Mouse (Mus musculus): ENCODE results near the gene Lmtk2. TPM values are rescaled to one million over a fixed set of nuclear protein-coding genes. Genes with fewer than 3 reads are reported as not detected.

Lmtk2 gene
- polyA plus RNA-seq, 1 experiment from 2014 or later, result 5.8 TPM

- 80% methylated on average over 6 of the region's 6 CpGs for WGBS
- DNase-seq (ENCODE audit: low spot score), result no peak
- H3K4me3 ChIP-seq, result no peak overlapping the region
These were observed 14.5 kb upstream of the Lmtk2 start for GRCm38 (mm10) chr5:144085696-144086095.

DNA sequence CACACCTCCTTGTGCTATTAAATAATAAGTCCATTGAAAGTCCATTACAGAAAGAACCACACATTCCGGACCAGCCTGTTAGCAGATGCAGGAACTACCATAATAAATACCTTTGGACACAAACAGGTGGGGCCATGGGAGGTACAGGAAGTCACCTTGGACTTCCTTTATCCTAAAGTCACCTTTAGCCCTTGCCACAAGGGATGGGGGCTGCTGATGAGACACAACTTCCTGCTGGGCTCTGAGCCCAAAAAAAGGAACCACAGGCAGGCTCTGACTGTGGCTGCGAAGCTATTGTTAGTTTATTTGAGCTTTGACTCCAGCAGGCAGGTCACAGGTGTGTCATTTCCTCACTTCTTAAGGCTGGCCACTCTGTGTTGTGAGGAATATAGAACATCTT is 13.7 kb upstream of the Lmtk2 start:
- Histone ChIP-seq H3K36me3 (no peaks in the 10 kb centered on the region), H3K27ac (no peak overlapping the region), H3K4me1 (replicated peaks) (no peaks in the 10 kb centered on the region), H3K4me3 (no peak overlapping the region), H3K27me3 (ENCODE audit: insufficient read depth, poor library complexity, severe bottlenecking) (no peaks in the 10 kb centered on the region), H3K9me3 (no peaks in the 10 kb centered on the region)
- 72% methylated on average over 2 of the region's 2 CpGs for WGBS
- no peak for DNase-seq (ENCODE audit: low spot score)

More at GRCm38 (mm10) chr5:144085696-144086095, 14.5 kb upstream of the Lmtk2 start:
- no peaks in the 10 kb centered on the region for H3K36me3 ChIP-seq
- no peaks in the 10 kb centered on the region for H3K27me3 ChIP-seq (ENCODE audit: insufficient read depth, poor library complexity, severe bottlenecking)
- H3K27ac ChIP-seq, result no peak overlapping the region
- H3K4me1 ChIP-seq (replicated peaks), result no peaks in the 10 kb centered on the region
- H3K9me3 ChIP-seq, result no peaks in the 10 kb centered on the region

- no peaks in the 10 kb centered on the region for H3K27me3 ChIP-seq (ENCODE audit: insufficient read depth, poor library complexity, severe bottlenecking)
- no peaks in the 10 kb centered on the region for H3K9me3 ChIP-seq
- no peaks in the 10 kb centered on the region for H3K4me1 ChIP-seq (replicated peaks)
- no peak for DNase-seq (ENCODE audit: low spot score)
- H3K4me3 ChIP-seq, result no peak overlapping the region
- WGBS, result 89% methylated on average over 2 of the region's 2 CpGs
- H3K27ac ChIP-seq, result no peak overlapping the region
- H3K36me3 ChIP-seq, result no peaks in the 10 kb centered on the region
These were observed 11.9 kb upstream of the Lmtk2 start for GRCm38 (mm10) chr5:144088354-144088753.

DNA sequence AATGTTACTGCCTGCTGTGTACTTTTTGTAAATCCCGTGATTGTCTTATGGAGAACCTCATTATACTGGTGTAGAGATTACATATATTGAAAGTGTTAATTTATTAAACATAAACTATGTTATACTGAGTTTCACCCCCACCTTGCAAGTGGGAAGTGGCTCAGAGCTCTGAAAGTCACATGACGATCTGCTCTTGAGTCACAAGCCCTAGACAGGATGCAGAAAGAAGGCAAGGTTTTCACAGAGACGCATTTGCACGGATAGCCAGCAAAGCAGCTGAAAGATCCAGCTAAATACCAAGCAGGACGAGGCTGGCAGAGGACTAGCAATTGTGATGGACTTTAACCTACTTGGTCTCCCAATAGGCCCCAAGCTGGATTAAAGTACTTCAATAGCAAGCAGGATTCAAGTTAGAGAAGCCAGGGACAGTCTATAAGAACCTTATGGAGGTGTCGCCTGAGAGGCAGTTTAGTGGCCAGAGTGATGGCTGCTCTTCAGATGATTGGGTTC is 4.7 kb upstream of the Lmtk2 start:
- no peaks in the 10 kb centered on the region for H3K9me3 ChIP-seq
- H3K27me3 ChIP-seq (ENCODE audit: insufficient read depth, poor library complexity, severe bottlenecking), result no peaks in the 10 kb centered on the region
- H3K4me1 ChIP-seq (replicated peaks), result 0 out of 2 replicates have a peak, but pooled peaks cover 11% of the 10 kb centered on the region
- H3K4me3 ChIP-seq, result no peak overlapping the region
- H3K27ac ChIP-seq, result no peak overlapping the region
- H3K36me3 ChIP-seq, result no peaks in the 10 kb centered on the region
- DNase-seq (ENCODE audit: low spot score), result no peak
- 84% methylated on average over 6 of the region's 6 CpGs for WGBS

DNA sequence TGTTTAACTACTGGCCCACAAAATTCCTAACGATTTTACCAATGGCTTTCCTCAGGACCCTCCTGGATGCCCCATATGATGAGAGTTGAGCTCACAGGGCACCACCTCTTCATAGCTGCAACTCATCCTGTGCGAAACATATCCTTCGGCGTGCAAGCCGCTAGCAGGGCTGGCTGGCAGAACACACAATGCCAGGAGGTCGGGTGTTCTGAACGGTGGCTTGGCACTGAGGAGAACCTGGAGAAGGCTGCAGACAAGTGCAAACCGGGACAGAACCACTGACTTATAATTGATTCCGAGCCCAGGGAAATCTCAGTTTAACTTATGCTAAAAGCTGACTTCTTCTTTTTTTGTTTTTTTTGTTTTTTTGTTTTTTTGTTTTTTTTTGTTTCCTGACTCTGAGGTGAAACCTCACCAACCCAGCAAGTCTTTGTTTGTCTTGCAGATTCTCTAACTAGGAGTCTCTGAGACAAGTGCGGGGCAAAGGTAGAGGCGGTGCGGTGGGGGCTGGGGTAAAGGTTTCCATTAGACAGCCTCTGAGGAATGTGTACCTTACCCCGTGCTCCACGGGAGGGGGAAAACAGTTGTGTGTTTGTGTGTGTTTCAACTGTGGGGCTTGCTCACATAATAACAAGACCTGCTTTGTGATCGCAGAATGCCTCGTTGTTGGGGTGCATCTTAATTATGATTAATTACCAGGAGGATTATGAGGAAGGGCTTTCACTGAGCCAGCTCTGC is 2.2 kb upstream of the Lmtk2 start:
- no peaks in the 10 kb centered on the region for H3K36me3 ChIP-seq
- H3K27me3 ChIP-seq (ENCODE audit: insufficient read depth, poor library complexity, severe bottlenecking), result no peaks in the 10 kb centered on the region
- H3K4me1 ChIP-seq (replicated peaks), result peaks cover 21% of the 10 kb centered on the region
- H3K27ac ChIP-seq, result no peak overlapping the region
- WGBS, result 61% methylated on average over 16 of the region's 16 CpGs
- no peak overlapping the region for H3K4me3 ChIP-seq
- H3K9me3 ChIP-seq, result no peaks in the 10 kb centered on the region
- DNase-seq (ENCODE audit: low spot score), result no peak

DNA sequence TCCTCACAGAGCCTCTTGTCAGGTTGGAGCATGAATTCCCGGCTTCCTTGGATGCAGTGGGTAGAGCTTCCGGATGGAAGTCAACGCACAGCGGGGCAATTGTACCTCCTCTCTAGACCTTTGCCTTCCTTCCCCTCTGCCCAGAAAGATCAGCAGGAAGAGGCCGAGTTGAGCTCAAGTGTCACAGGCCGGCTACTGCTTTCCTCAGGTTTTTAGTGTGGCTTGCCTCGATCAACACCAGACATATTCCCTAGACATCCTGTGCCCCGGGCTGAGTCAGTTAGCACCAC is 1.7 kb upstream of the Lmtk2 start:
- no peaks in the 10 kb centered on the region for H3K9me3 ChIP-seq
- H3K4me3 ChIP-seq, result no peak overlapping the region
- WGBS, result 35% methylated on average over 8 of the region's 8 CpGs
- H3K27ac ChIP-seq, result no peak overlapping the region
- no peaks in the 10 kb centered on the region for H3K27me3 ChIP-seq (ENCODE audit: insufficient read depth, poor library complexity, severe bottlenecking)
- peaks cover 21% of the 10 kb centered on the region for H3K4me1 ChIP-seq (replicated peaks)
- no peak for DNase-seq (ENCODE audit: low spot score)
- H3K36me3 ChIP-seq, result no peaks in the 10 kb centered on the region

GRCm38 (mm10) chr5:144100948-144101347 is 712 bp downstream of the Lmtk2 start:
- Histone ChIP-seq H3K27ac (peak overlapping the region; percentile 95), H3K4me3 (peak overlapping the region; percentile 99), H3K4me1 (replicated peaks) (peaks cover 33% of the 10 kb centered on the region), H3K9me3 (no peaks in the 10 kb centered on the region), H3K27me3 (ENCODE audit: insufficient read depth, poor library complexity, severe bottlenecking) (no peaks in the 10 kb centered on the region), H3K36me3 (no peaks in the 10 kb centered on the region)
- DNase-seq (ENCODE audit: low spot score), result no peak
- 3% methylated on average over 20 of the region's 20 CpGs for WGBS

GRCm38 (mm10) chr5:144105070-144105469 is 4.8 kb downstream of the Lmtk2 start:
- H3K27me3 ChIP-seq (ENCODE audit: insufficient read depth, poor library complexity, severe bottlenecking), result no peaks in the 10 kb centered on the region
- no peak overlapping the region for H3K27ac ChIP-seq
- 71% methylated on average over 9 of the region's 9 CpGs for WGBS
- no peak for DNase-seq (ENCODE audit: low spot score)
- peaks cover 22% of the 10 kb centered on the region for H3K4me1 ChIP-seq (replicated peaks)
- no peak overlapping the region for H3K4me3 ChIP-seq
- H3K9me3 ChIP-seq, result no peaks in the 10 kb centered on the region
- H3K36me3 ChIP-seq, result no peaks in the 10 kb centered on the region

DNA sequence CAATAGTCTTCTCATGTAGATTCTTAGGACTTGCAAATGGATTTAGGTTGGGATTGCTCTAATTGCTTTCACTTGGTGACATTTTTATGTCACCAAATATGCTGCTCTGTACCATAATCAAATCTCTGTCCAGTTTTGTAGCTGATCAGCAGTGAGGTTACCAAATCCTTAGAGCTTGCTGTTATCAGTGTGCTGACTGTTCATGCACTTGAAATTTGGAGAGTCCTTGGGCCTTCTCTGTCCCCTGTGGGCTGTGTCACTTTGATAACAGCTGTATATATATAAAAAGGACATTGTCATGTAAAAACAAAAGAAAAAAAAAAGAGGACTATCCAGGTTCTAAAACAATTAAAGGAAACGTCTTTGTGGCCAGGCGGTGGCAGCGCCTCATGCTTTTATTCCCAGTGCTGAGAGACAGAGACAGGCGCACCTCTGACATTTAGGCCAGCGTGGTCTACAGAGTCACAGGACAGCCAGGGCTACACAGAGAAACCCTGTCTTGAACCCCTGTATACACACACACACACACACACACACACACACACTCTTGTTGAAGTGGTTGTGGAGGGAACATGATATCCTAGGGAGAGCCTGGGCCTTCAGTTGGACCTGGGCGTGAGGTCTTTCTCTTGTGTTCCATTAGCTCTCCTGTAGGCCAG is 5.4 kb downstream of the Lmtk2 start:
- DNase-seq (ENCODE audit: low spot score), result no peak
- no peaks in the 10 kb centered on the region for H3K36me3 ChIP-seq
- H3K4me1 ChIP-seq (replicated peaks), result peaks cover 22% of the 10 kb centered on the region
- no peaks in the 10 kb centered on the region for H3K9me3 ChIP-seq
- no peak overlapping the region for H3K27ac ChIP-seq
- H3K4me3 ChIP-seq, result no peak overlapping the region
- no peaks in the 10 kb centered on the region for H3K27me3 ChIP-seq (ENCODE audit: insufficient read depth, poor library complexity, severe bottlenecking)
- WGBS, result 71% methylated on average over 6 of the region's 6 CpGs

DNA sequence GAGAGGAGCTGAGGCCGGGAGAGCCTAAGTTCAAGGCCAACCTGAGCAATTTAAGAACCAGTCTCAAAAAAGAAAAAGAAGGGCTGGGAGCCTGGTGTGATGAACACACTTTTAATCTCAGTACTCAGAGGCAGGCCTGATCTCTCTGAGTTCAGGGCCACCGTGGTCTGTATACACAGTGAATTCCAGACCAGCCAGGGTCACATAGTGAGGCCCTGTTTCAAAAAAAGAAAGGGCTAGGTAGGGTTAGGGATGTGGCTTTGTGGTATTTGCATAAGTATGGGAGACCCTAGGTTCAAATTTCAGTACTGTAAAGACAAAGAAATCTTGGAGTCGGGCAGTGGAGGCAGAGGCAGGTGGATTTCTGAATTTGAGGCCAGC is 5.9 kb downstream of the Lmtk2 start:
- Histone ChIP-seq H3K4me3 (no peak overlapping the region), H3K27me3 (ENCODE audit: insufficient read depth, poor library complexity, severe bottlenecking) (no peaks in the 10 kb centered on the region), H3K4me1 (replicated peaks) (peaks cover 21% of the 10 kb centered on the region), H3K9me3 (no peaks in the 10 kb centered on the region), H3K27ac (no peak overlapping the region), H3K36me3 (0 out of 2 replicates have a peak, but pooled peaks cover 5% of the 10 kb centered on the region)
- DNase-seq (ENCODE audit: low spot score), result no peak
- 80% methylated on average over 3 of the region's 3 CpGs for whole genome bisulfite sequencing

DNA sequence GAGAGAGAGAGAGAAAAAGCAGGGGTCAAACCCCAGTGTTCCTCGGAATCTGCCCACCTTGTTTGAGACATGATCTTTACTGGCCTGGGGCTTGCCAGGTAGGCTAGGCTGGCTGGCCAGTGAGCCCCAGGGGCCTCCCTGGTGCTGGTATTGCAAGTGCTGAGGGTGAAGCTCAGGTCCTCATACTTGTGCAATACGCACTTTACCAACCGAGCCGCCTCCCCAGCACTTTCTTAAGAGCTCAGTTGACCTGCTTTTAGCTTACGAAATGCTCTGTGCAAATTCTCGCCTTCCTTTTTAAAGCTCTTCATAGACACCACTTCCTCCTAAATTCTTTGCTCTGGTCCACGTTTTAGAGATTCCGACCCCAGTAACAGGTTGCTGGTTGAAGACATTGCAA is 9.0 kb downstream of the Lmtk2 start:
- no peaks in the 10 kb centered on the region for H3K9me3 ChIP-seq
- no peak overlapping the region for H3K27ac ChIP-seq
- H3K27me3 ChIP-seq (ENCODE audit: insufficient read depth, poor library complexity, severe bottlenecking), result no peaks in the 10 kb centered on the region
- H3K4me1 ChIP-seq (replicated peaks), result peaks cover 20% of the 10 kb centered on the region
- no peak for DNase-seq (ENCODE audit: low spot score)
- H3K4me3 ChIP-seq, result no peak overlapping the region
- WGBS, result 93% methylated on average over 8 of the region's 8 CpGs
- H3K36me3 ChIP-seq, result 0 out of 2 replicates have a peak, but pooled peaks cover 8% of the 10 kb centered on the region

- 77% methylated on average over 11 of the region's 11 CpGs for WGBS
- DNase-seq (ENCODE audit: low spot score), result no peak
- Histone ChIP-seq H3K27ac (no peak overlapping the region), H3K27me3 (ENCODE audit: insufficient read depth, poor library complexity, severe bottlenecking) (no peaks in the 10 kb centered on the region), H3K36me3 (0 out of 2 replicates have a peak, but pooled peaks cover 8% of the 10 kb centered on the region), H3K4me3 (no peak overlapping the region), H3K4me1 (replicated peaks) (peaks cover 8% of the 10 kb centered on the region), H3K9me3 (no peaks in the 10 kb centered on the region)
These were observed 12.6 kb downstream of the Lmtk2 start for GRCm38 (mm10) chr5:144112574-144113438.

- DNase-seq (ENCODE audit: low spot score), result no peak
These were observed 13.8 kb downstream of the Lmtk2 start for GRCm38 (mm10) chr5:144114068-144114467.

More at GRCm38 (mm10) chr5:144114068-144114467, 13.8 kb downstream of the Lmtk2 start:
- H3K9me3 ChIP-seq, result no peaks in the 10 kb centered on the region
- H3K27me3 ChIP-seq (ENCODE audit: insufficient read depth, poor library complexity, severe bottlenecking), result no peaks in the 10 kb centered on the region
- H3K4me1 ChIP-seq (replicated peaks), result peaks cover 8% of the 10 kb centered on the region
- 83% methylated on average over 2 of the region's 2 CpGs for WGBS
- no peak overlapping the region for H3K27ac ChIP-seq
- 0 out of 2 replicates have a peak, but pooled peaks cover 8% of the 10 kb centered on the region for H3K36me3 ChIP-seq
- no peak overlapping the region for H3K4me3 ChIP-seq
